Mouse (Mus musculus) lung, embryonic 16.5 days (tissue): ENCODE measurements around the gene Cmpk2. TPM values are rescaled to one million over a fixed set of nuclear protein-coding genes. Genes with fewer than 3 reads are reported as not detected.
A peak's percentile ranks its signal among the peaks of the same experiment; 100 is the strongest.

ENCODE experiments used
- ATAC-seq: fragments of 200-750 bp; cut with Nextera tagmentation; 2 replicates; pipeline ENCODE4 v1.8.0; 2017; ENCODE audit warnings: low read depth, mild to moderate bottlenecking, moderate library complexity
- H3K27ac ChIP-seq: fragments of 300-500 bp; sonication (generic); 2 replicates; pipeline ENCODE4 v1.5.1; 2014; ENCODE audit warnings: mild to moderate bottlenecking, control low read depth, low read length
- H3K27me3 ChIP-seq: fragments of 300-500 bp; sonication (generic); 2 replicates; pipeline ENCODE4 v1.6.1; 2014; ENCODE audit warnings: low read depth, low read length, mixed read lengths; ENCODE audit not compliant: control insufficient read depth, insufficient read depth
- H3K36me3 ChIP-seq: fragments of 300-500 bp; sonication (generic); 2 replicates; pipeline ENCODE4 v1.6.1; 2014; ENCODE audit warnings: low read length; ENCODE audit not compliant: control insufficient read depth, insufficient read depth
- H3K4me1 ChIP-seq: fragments of 300-500 bp; sonication (generic); replicated peaks from 2 replicates; pipeline ENCODE4 v1.6.1; 2014; ENCODE audit warnings: low read length, mixed read lengths; ENCODE audit not compliant: control insufficient read depth, insufficient read depth
- H3K4me2 ChIP-seq: fragments of 300-500 bp; sonication (generic); 2 replicates; pipeline ENCODE4 v1.6.1; 2014; ENCODE audit warnings: low read depth, low read length, control low read depth
- H3K4me3 ChIP-seq: fragments of 300-500 bp; sonication (generic); 2 replicates; pipeline ENCODE4 v1.5.1; 2014; ENCODE audit warnings: mild to moderate bottlenecking, low read length, control low read depth
- H3K9ac ChIP-seq: fragments of 300-500 bp; sonication (generic); 2 replicates; pipeline ENCODE4 v1.6.1; 2014; ENCODE audit warnings: low read length, control low read depth
- H3K9me3 ChIP-seq: fragments of 300-500 bp; sonication (generic); 2 replicates; pipeline ENCODE4 v1.6.1; 2016; ENCODE audit warnings: low read length; ENCODE audit not compliant: control insufficient read depth
- WGBS: fragments of 180-500 bp; shearing (Covaris S2); extraction: QIAGEN DNeasy Blood & Tissue Kit; methylation state at CpG from one replicate; pipeline ENCODE4 v1.1.7; 2014; 5-methylcytosine and 5-hydroxymethylcytosine counted together
- polyA plus RNA-seq: library from polyadenylated mRNA; unstranded; fragments of >200 nt; fragmentation: Nextera tagmentation; extraction: Ambion mirVana; gene quantifications from 2 replicates; pipeline ENCODE4 v1.2.1, GENCODE M21; 2015

Gene Cmpk2
- polyA plus RNA-seq, 1 experiment from 2014 or later = 8.6 TPM

DNA sequence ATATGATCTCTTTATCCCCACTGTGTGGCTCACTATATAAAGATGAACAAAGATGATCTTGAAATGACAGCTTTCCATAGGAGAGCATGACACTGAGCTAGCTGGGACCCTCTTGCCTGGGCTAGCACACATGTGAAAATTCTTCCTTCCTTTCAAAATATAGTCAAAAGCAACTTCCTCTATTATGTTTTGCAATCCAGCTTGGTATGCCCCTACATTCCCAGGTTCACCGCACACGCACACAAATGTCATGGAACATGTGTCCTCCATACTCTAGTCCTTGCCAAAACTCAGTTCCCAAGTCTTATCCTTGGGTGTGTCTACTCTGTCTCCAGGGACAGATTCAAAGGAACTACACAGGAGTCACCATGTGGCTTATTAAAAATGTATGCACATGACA, 19.5 kb upstream of the Cmpk2 start:
- no peak overlapping the region for H3K27ac ChIP-seq
- peaks cover 3% of the 10 kb centered on the region; the same call in 1 of the 2 replicates for H3K4me1 ChIP-seq
- no peaks in the 10 kb centered on the region for H3K27me3 ChIP-seq
- H3K36me3 ChIP-seq = no peaks in the 10 kb centered on the region
- 91% methylated on average over 2 of the region's 2 CpGs for WGBS
- H3K9ac ChIP-seq = no peak overlapping the region
- no peaks in the 10 kb centered on the region for H3K9me3 ChIP-seq
- H3K4me3 ChIP-seq = no peak overlapping the region
- ATAC-seq = no peak
- H3K4me2 ChIP-seq = no peak overlapping the region

DNA sequence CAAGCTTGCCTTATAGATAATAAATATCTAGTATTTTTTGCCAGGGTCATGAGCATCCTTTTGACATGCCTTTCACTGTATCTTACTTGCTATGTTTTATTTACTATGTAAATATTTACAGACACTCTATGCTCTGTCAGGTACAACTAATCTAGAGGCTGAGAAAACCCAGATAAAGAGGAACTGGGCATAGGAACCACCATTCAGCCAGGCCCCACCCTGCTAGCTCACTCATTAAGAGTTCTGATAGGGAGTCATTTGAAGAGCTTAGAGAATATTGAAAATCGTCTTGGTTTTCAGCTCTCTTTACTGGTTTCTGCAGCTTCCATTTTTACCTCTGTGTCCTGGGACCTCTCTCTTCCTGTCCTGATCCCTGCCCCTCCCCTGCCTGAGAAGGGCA, 17.9 kb upstream of the Cmpk2 start:
- 28% methylated on average over 1 of the region's 1 CpGs for WGBS
- Histone ChIP-seq H3K4me1 (peaks cover 8% of the 10 kb centered on the region), H3K4me3 (no peak overlapping the region), H3K27me3 (no peaks in the 10 kb centered on the region), H3K9me3 (no peaks in the 10 kb centered on the region), H3K9ac (no peak overlapping the region), H3K4me2 (no peak overlapping the region), H3K36me3 (no peaks in the 10 kb centered on the region), H3K27ac (no peak overlapping the region)
- no peak for ATAC-seq

DNA sequence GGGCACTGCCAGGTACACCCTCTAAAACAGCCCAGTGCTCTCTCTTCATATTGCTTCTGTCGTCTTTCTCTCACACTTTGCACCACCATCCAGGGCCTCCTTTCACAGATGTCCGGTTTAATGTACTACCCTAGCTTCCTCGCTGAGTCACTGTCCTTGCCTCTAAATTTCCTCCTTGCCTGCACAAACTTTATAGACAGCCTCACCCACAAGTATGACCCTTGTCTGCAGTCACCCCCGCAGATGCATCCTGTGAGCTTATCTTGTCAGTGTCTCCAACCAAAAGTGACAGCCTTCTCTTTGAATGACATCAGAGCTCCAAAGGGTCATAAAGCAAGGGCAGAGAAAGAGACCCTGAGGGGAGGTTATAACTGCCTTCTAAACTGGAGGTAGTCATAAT, 16.1 kb upstream of the Cmpk2 start:
- Histone ChIP-seq H3K4me1 (peaks cover 12% of the 10 kb centered on the region), H3K4me2 (no peak overlapping the region), H3K9me3 (no peaks in the 10 kb centered on the region), H3K27ac (no peak overlapping the region), H3K4me3 (no peak overlapping the region), H3K27me3 (no peaks in the 10 kb centered on the region), H3K36me3 (no peaks in the 10 kb centered on the region), H3K9ac (no peak overlapping the region)
- WGBS = 41% methylated on average over 4 of the region's 4 CpGs
- no peak for ATAC-seq

DNA sequence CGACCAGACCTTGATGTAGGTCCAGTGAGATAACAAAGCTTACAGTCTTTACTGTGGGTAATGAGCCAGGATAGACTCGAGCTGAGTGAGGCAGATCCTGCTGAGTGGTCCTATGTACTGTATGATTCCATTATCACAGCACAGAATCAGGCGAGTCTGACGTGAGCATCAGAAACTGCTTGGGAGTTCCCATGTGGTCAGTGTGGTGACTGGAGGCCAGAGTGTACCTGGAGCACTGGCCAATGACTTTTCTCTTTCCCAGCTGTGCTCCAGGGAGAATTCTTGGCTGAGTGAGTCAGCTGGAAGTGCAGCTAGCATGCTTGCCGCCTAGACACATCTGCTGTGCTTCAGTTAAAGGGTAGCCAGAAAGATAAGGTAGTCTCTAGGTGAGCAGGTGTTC, 14.3 kb upstream of the Cmpk2 start:
- Histone ChIP-seq H3K4me3 (no peak overlapping the region), H3K9ac (no peak overlapping the region), H3K27ac (no peak overlapping the region), H3K4me1 (peaks cover 12% of the 10 kb centered on the region), H3K9me3 (no peaks in the 10 kb centered on the region), H3K27me3 (no peaks in the 10 kb centered on the region), H3K36me3 (no peaks in the 10 kb centered on the region), H3K4me2 (no peak overlapping the region)
- 42% methylated on average over 5 of the region's 5 CpGs for WGBS
- no peak for ATAC-seq

DNA sequence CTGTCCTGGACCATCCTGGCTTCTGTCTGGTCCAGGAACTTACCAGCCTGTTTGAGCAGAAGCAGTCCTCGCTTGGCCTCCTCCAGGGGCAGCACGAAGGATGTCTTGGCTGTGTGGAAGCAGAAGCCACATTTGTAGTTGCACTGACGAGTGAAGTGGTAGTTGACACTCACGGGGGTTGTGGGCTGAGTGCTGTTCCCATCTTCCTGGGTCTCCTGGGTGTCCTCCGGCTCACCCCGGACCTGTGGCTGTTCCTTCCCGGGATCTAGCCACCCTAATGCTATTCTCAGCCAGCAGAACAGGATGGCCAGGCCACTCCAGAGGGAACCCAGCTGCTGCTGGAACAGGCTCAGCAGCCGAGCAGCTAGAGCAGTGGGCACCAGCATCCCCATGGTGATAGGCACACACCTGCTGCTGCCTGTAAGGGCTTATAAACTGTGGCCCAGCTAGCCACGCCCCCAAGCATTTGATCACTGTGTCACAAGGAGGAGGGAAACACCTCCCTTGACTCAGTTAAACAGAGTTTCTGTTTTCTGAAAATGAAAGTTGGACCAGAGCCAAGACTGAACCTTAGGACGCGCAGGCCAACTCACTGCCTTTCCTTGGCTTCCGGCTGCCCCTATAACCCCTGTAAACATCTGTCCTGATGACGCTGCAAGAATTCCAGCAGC, 12.8 kb upstream of the Cmpk2 start, which contains the start of gene Rsad2:
Gene Rsad2 (minus strand): TSS at position 425 of the 671 bp plus-strand sequence.
- H3K27ac ChIP-seq = no peak within 1 kb of the TSS
- H3K4me3 ChIP-seq = peak within 1 kb of the TSS; percentile 28
- H3K4me2 ChIP-seq = peak within 1 kb of the TSS; percentile 18
- no peaks in the 10 kb centered on the region for H3K9me3 ChIP-seq
- 24% methylated on average over 13 of the region's 13 CpGs for WGBS
- ATAC-seq = peak; percentile 88
- no peaks in the 10 kb centered on the region for H3K27me3 ChIP-seq
- peaks cover 12% of the 10 kb centered on the region for H3K4me1 ChIP-seq
- H3K36me3 ChIP-seq = no peaks in the 10 kb centered on the region
- H3K9ac ChIP-seq = 0 out of 2 replicates have a peak within 1 kb of the TSS, but pooled peaks have one; percentile 2

DNA sequence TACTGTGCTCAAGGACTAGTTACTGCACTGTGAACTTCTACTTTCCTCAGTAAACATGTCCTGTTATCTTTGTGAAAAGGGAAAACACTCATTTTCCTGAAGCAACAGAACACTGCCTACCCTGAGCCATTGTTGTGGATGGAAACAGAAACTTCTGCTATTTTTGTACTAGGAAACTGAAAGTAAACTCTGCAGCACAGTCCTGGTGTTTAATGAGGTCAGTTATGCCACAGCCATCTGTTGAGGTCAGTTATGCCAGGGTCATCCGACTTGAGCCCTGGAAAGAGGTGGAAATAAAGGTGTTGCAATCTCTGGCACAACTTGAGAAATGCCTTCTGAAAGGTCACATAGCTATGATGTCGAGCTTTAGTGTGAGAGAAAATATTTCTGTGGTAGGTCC, 8.9 kb upstream of the Cmpk2 start:
- Histone ChIP-seq H3K4me3 (no peak overlapping the region), H3K27ac (no peak overlapping the region), H3K9me3 (no peaks in the 10 kb centered on the region), H3K4me1 (peaks cover 9% of the 10 kb centered on the region), H3K36me3 (no peaks in the 10 kb centered on the region), H3K9ac (no peak overlapping the region), H3K4me2 (no peak overlapping the region), H3K27me3 (no peaks in the 10 kb centered on the region)
- 30% methylated on average over 2 of the region's 2 CpGs for WGBS
- no peak for ATAC-seq

GRCm38 (mm10) chr12:26465600-26465999, 3.4 kb upstream of the Cmpk2 start:
- Histone ChIP-seq H3K4me1 (peaks cover 5% of the 10 kb centered on the region; the same call in 1 of the 2 replicates), H3K27me3 (no peaks in the 10 kb centered on the region), H3K9ac (no peak overlapping the region), H3K4me2 (no peak overlapping the region), H3K9me3 (no peaks in the 10 kb centered on the region), H3K27ac (no peak overlapping the region), H3K4me3 (no peak overlapping the region), H3K36me3 (no peaks in the 10 kb centered on the region)
- 57% methylated on average over 5 of the region's 5 CpGs for WGBS
- ATAC-seq = no peak

DNA sequence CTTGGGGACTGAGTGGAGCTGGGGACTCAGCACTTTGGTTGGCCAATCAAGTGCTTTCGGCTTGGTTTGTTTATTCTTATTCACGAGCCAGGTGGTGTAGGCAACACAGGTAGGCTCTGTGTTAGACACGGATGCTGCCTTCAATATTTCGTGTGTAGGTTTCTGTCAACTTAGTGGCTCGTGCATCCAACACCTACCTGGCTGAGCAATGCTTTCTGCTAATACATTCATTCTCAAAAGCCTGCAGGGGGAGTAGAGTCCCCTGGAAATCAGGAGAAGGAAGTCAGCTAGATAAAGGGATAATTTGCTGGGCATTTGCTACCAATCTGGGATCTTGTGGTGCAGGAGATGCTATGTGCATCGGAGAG, 1.0 kb downstream of the Cmpk2 start:
- WGBS = 18% methylated on average over 6 of the region's 6 CpGs
- Histone ChIP-seq H3K4me2 (peak overlapping the region; percentile 93), H3K36me3 (no peaks in the 10 kb centered on the region), H3K9ac (peak overlapping the region; percentile 75), H3K27ac (peak overlapping the region; percentile 91), H3K27me3 (no peaks in the 10 kb centered on the region), H3K4me3 (peak overlapping the region; percentile 68), H3K9me3 (no peaks in the 10 kb centered on the region), H3K4me1 (peaks cover 5% of the 10 kb centered on the region; the same call in 1 of the 2 replicates)
- no peak for ATAC-seq

DNA sequence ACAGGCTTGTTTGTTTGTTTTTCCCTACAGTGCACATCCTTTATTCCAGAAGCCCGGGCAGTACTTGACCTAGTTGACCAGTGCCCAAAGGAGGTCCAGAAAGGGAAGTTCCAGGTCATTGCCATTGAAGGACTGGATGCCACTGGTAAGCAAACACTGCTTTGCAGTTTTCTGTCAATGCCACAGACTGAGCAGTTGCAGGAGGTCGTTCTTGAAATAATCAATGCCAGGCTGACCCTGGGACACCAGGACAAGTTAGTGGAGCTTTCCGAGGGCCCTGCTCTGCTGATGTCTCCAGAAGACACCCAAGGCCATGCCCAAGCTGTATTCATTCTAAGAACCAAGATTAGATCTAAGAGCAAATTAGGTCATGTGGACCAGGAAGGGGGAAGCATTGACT, 2.4 kb downstream of the Cmpk2 start:
- Histone ChIP-seq H3K36me3 (no peaks in the 10 kb centered on the region), H3K4me1 (peaks cover 5% of the 10 kb centered on the region; the same call in 1 of the 2 replicates), H3K4me3 (no peak overlapping the region), H3K27me3 (no peaks in the 10 kb centered on the region), H3K9me3 (no peaks in the 10 kb centered on the region), H3K4me2 (no peak overlapping the region), H3K9ac (no peak overlapping the region), H3K27ac (no peak overlapping the region)
- ATAC-seq = no peak
- WGBS = 63% methylated on average over 3 of the region's 3 CpGs
